In the genomic region with DNA sequence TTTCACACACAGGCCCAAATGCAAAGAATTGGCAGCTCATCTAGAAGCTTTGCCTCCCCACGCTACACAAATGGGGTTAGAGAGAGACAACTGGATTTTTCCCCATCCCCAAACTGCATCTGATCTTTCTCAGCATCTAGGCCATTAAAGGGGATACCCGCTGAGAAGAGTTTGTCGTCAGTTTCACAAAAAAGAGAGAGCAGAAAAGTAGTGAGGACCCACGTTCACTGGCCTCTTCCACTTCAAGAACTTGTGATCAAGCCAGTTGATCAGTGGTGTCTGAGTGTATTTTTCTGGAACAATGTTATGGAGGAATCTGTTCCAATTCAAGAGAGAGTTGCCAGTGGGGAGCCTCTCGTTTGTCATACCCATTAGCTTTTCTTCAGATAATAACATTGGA, we compare ENCODE assay signal across 8 mouse cellular contexts. TPM values are rescaled to one million over a fixed set of nuclear protein-coding genes. Genes with fewer than 3 reads are reported as not detected.
DNase-seq lines count a peak whose midpoint lies in the region; ATAC-seq and TF ChIP-seq lines count a peak whose summit lies in the region.

No protein-coding gene starts in this region.

- H3K9ac ChIP-seq in liver, embryonic 12.5 days = peak overlapping the region; percentile 73; the same call in 1 of the 2 replicates

- TF ChIP-seq POLR2A in cerebellum, adult 2 months (IDR thresholded peaks at IDR 0.05; ENCODE audit: borderline replicate concordance, insufficient read depth, low read length) = no peak

- intact Hi-C loops in gastrocnemius, postnatal 36 days (cut with DNase I) = no loop called here

- DNase-seq in cerebellum, adult 2 months = peak; percentile 35 to 39
- no peak for DNase-seq in cerebellum, postnatal 36 days
- peak; percentile 6 for DNase-seq in urinary bladder, postnatal 25 days (ENCODE audit: low spot score)
- DNase-seq in urinary bladder, postnatal 14 days (ENCODE audit: low spot score) = no peak
- no peak for DNase-seq in thymus, postnatal 36 days
- DNase-seq in spleen, postnatal 10 days (ENCODE audit: low spot score in 2 of 2) = no peak
- DNase-seq in gastrocnemius, postnatal 36 days = no peak

- H3K4me1 ChIP-seq in cerebellum, adult 2 months (ENCODE audit: control insufficient read depth, insufficient read depth, low read length) = peaks cover 2% of the 10 kb centered on the region; the same call in 1 of the 2 replicates
- peaks cover 25% of the 10 kb centered on the region for H3K4me1 ChIP-seq in liver, embryonic 12.5 days

- no peaks in the 10 kb centered on the region for H3K9me3 ChIP-seq in liver, embryonic 12.5 days (replicated peaks)

- no peaks in the 10 kb centered on the region for H3K27me3 ChIP-seq in cerebellum, adult 2 months (ENCODE audit: control insufficient read depth, insufficient read depth, low read length)
- H3K27me3 ChIP-seq in liver, embryonic 12.5 days (replicated peaks) = no peaks in the 10 kb centered on the region

- 2% methylated on average over 5 of the region's 5 CpGs for WGBS in cerebellum, adult 2 months
- 10% methylated on average over 5 of the region's 5 CpGs for WGBS in liver, embryonic 12.5 days (ENCODE audit: insufficient replicate concordance)

- H3K36me3 ChIP-seq in liver, embryonic 12.5 days = no peaks in the 10 kb centered on the region

- peak overlapping the region; percentile 89 for H3K4me2 ChIP-seq in liver, embryonic 12.5 days

- no peak for TF ChIP-seq CTCF in cerebellum, adult 2 months (IDR thresholded peaks at IDR 0.05; ENCODE audit: borderline replicate concordance, insufficient read depth, low read depth, low read length)

- H3K27ac ChIP-seq in cerebellum, adult 2 months (ENCODE audit: insufficient read depth, low read length) = no peak overlapping the region
- no peak overlapping the region; the same call in 1 of the 2 replicates for H3K27ac ChIP-seq in liver, embryonic 12.5 days

- ATAC-seq in liver, embryonic 12.5 days = no peak

- H3K4me3 ChIP-seq in cerebellum, adult 2 months (replicated peaks; ENCODE audit: insufficient read depth, low read depth, low read length) = peak overlapping the region; percentile 30
- peak overlapping the region; percentile 71 for H3K4me3 ChIP-seq in liver, embryonic 12.5 days

RNA-seq across cellular contexts. Expression of gene Pbx1, which starts 2.7 kb away (rescaled TPM):
- 34.9 and 38.1 TPM in 2 replicates for polyA plus RNA-seq in cerebellum, adult 2 months (2012; rRNA removed)
- 6.8 and 6.9 TPM in 2 replicates for polyA plus RNA-seq in liver, embryonic 12.5 days (2016; fragmentation: Nextera tagmentation; extraction: Ambion mirVana)
- total RNA-seq in gastrocnemius, postnatal 36 days (2021) = 10 to 100 TPM; 15.1 to 17.7 TPM

Comparison
In these comparisons a context has a peak if more than half of its experiments do, and no peak if none do; other contexts are left out.
1. DNase-seq: peak in cerebellum, adult 2 months (2 of 2) and urinary bladder, postnatal 25 days (single experiment); none in cerebellum, postnatal 36 days (0 of 2), urinary bladder, postnatal 14 days (single experiment), thymus, postnatal 36 days (0 of 2), spleen, postnatal 10 days (0 of 2) and gastrocnemius, postnatal 36 days (0 of 2).